ENCODE assay signal across 17 mouse cellular contexts in the genomic region with DNA sequence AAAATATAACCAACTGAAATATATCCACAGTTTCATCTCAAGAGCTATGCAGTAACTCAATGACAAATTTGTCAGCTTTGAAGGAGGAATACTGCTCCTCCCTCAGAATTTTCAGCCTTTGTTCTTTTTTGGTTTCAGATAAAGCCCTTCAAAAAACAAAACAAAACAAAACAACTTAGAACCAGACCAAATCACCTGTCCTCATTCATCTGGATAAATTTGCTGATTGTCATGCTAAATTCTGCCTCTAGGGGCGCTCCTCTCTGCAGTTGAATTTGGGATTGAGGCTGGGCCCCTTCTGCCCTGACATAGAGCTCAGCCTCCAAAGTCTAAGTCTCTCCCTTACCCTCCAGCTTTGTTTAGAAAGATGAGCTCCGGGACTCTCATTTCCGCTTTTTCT. TPM values are rescaled to one million over a fixed set of nuclear protein-coding genes. Genes with fewer than 3 reads are reported as not detected.
A peak's percentile ranks its signal among the peaks of the same experiment; 100 is the strongest.
DNase-seq lines count a peak whose midpoint lies in the region; ATAC-seq and TF ChIP-seq lines count a peak whose summit lies in the region.
"Not testable (repeated sequence)": the region's sequence is repeated elsewhere in the genome, so short reads cannot be mapped to it uniquely, and the experiment has no call there.
"Had no signal": no experiment of that assay in that cellular context is flagged by ENCODE, and none has a peak within 500 bp of the region (broad histone marks: within the 10 kb centered on the region; RNA-seq: fewer than 3 reads in every experiment).

No protein-coding gene starts in this region.

- not testable (repeated sequence) for ATAC-seq in hindbrain, postnatal 0 days; lung, postnatal 0 days

- not testable (repeated sequence) for H3K4me3 ChIP-seq in hindbrain, postnatal 0 days (ENCODE audit: low read length); lung, postnatal 0 days (ENCODE audit: low read depth, low read length)

- not testable (repeated sequence) for H3K27ac ChIP-seq in hindbrain, postnatal 0 days; lung, postnatal 0 days (ENCODE audit: low read length)

- H3K9ac ChIP-seq in hindbrain, postnatal 0 days (replicated peaks; ENCODE audit: low read length); lung, postnatal 0 days (replicated peaks; ENCODE audit: low read depth): not testable (repeated sequence)

- H3K4me2 ChIP-seq in hindbrain, postnatal 0 days (ENCODE audit: low read depth, low read length); lung, postnatal 0 days (replicated peaks; ENCODE audit: low read depth, low read length): not testable (repeated sequence)

- DNase-seq in A20 (ENCODE audit: low read depth, low spot score): peak; percentile 13
- DNase-seq in ZHBTc4 (ENCODE audit: low read depth, low spot score): peak; percentile 8
- DNase-seq in gastrocnemius, postnatal 10 days: peak; percentile 6
- DNase-seq in hindbrain, postnatal 0 days (ENCODE audit: low spot score); lung, postnatal 0 days (ENCODE audit: low spot score): not testable (repeated sequence)
- peak; percentile 12 to 63 for DNase-seq in kidney, postnatal 36 days
- DNase-seq in right cerebral cortex, postnatal 4 days: peak; percentile 11
- DNase-seq in thymus, postnatal 4 days: peak; percentile 59

- TF ChIP-seq EP300 in lung, postnatal 0 days (IDR thresholded peaks at IDR 0.05): not testable (repeated sequence)

- H3K36me3 ChIP-seq in hindbrain, postnatal 0 days (ENCODE audit: insufficient read depth, low read length); lung, postnatal 0 days (ENCODE audit: insufficient read depth, low read length): not testable (repeated sequence)

- not testable (repeated sequence) for H3K9me3 ChIP-seq in hindbrain, postnatal 0 days (ENCODE audit: low read length); lung, postnatal 0 days (ENCODE audit: low read length)

- not testable (repeated sequence) for H3K4me1 ChIP-seq in hindbrain, postnatal 0 days (ENCODE audit: insufficient read depth, low read length); lung, postnatal 0 days (ENCODE audit: insufficient read depth, low read depth, low read length)

- peak; percentile 56 for TF ChIP-seq CTCF in hindbrain, postnatal 0 days (IDR thresholded peaks at IDR 0.05; ENCODE audit: low read depth)
- TF ChIP-seq CTCF in lung, postnatal 0 days (IDR thresholded peaks at IDR 0.05): peak; percentile 55

- 0% methylated on average over 1 of the region's 3 CpGs for WGBS in hindbrain, postnatal 0 days
- WGBS in lung, postnatal 0 days: 0% methylated on average over 1 of the region's 3 CpGs

- H3K27me3 ChIP-seq in hindbrain, postnatal 0 days (ENCODE audit: insufficient read depth, low read length); lung, postnatal 0 days (replicated peaks; ENCODE audit: insufficient read depth, low read length): not testable (repeated sequence)

RNA-seq across cellular contexts. Expression of a gene that starts 25.6 kb away (rescaled TPM):
- total RNA-seq in gastrocnemius, postnatal 10 days (2021): not detected
- total RNA-seq in hindbrain, postnatal 0 days (2014; rRNA removed): not detected in 2 replicates
- polyA plus RNA-seq in hindbrain, postnatal 0 days (2015; fragmentation: Nextera tagmentation; extraction: Ambion mirVana): not detected in 2 replicates
- polyA plus RNA-seq in lung, postnatal 0 days (2015; fragmentation: Nextera tagmentation; extraction: Ambion mirVana): not detected in 2 replicates
- total RNA-seq: gastrocnemius, postnatal 25 days; heart, postnatal 36 days had no signal
- polyA plus RNA-seq: forebrain, embryonic 11.5 days; frontal cortex, adult 2 months; limb, embryonic 12.5 days; midbrain, embryonic 10.5 days; neural tube, embryonic 15.5 days; testis, adult 2 months had no signal

RNA-seq across cellular contexts. Expression of a gene that starts 35.5 kb away (rescaled TPM):
- total RNA-seq in gastrocnemius, postnatal 10 days (2021): under 1 TPM in 1 of 2 experiments, not detected in 1; 0.68 TPM
- total RNA-seq in hindbrain, postnatal 0 days (2014; rRNA removed): not detected in 2 replicates
- 0.15 TPM in 1 of 2 replicates, not detected in the other for polyA plus RNA-seq in hindbrain, postnatal 0 days (2015; fragmentation: Nextera tagmentation; extraction: Ambion mirVana)
- polyA plus RNA-seq in lung, postnatal 0 days (2015; fragmentation: Nextera tagmentation; extraction: Ambion mirVana): 0.68 and 0.98 TPM in 2 replicates
- total RNA-seq: gastrocnemius, postnatal 25 days; heart, postnatal 36 days had no signal
- polyA plus RNA-seq: forebrain, embryonic 11.5 days; frontal cortex, adult 2 months; heart, embryonic 10.5 days; limb, embryonic 12.5 days; midbrain, embryonic 10.5 days; neural tube, embryonic 15.5 days; testis, adult 2 months had no signal
